Mouse (Mus musculus): ENCODE measurements around the gene Zc3hav1l. TPM values are rescaled to one million over a fixed set of nuclear protein-coding genes. Genes with fewer than 3 reads are reported as not detected.

The Zc3hav1l gene
- polyA plus RNA-seq, 1 experiment from 2014 or later, result 12.6 TPM

- Histone ChIP-seq H3K9me3 (no peaks in the 10 kb centered on the region), H3K27ac (0 out of 2 replicates have a peak overlapping the region, but pooled peaks have one; percentile 47), H3K4me3 (replicated peaks) (no peak overlapping the region), H3K9ac (no peak overlapping the region), H3K4me2 (no peak overlapping the region), H3K36me3 (replicated peaks) (no peaks in the 10 kb centered on the region), H3K4me1 (peaks cover 31% of the 10 kb centered on the region), H3K27me3 (no peaks in the 10 kb centered on the region)
- 70% methylated on average over 8 of the region's 8 CpGs for WGBS
- ATAC-seq (ENCODE audit: low FRiP score), result peak; percentile 58; the same call in 1 of the 2 replicates
These were observed 56.7 kb downstream of the Zc3hav1l start for GRCm38 (mm10) chr6:38242295-38242830.

GRCm38 (mm10) chr6:38241508-38241907 is 57.6 kb downstream of the Zc3hav1l start:
- Histone ChIP-seq H3K27me3 (no peaks in the 10 kb centered on the region), H3K36me3 (replicated peaks) (no peaks in the 10 kb centered on the region), H3K27ac (no peak overlapping the region), H3K4me2 (no peak overlapping the region), H3K4me3 (replicated peaks) (no peak overlapping the region), H3K9ac (no peak overlapping the region), H3K9me3 (no peaks in the 10 kb centered on the region), H3K4me1 (peaks cover 31% of the 10 kb centered on the region)
- ATAC-seq (ENCODE audit: low FRiP score), result no peak
- WGBS, result 89% methylated on average over 4 of the region's 4 CpGs

GRCm38 (mm10) chr6:38240618-38241017 is 58.4 kb downstream of the Zc3hav1l start:
- Histone ChIP-seq H3K27me3 (no peaks in the 10 kb centered on the region), H3K27ac (no peak overlapping the region), H3K4me3 (replicated peaks) (no peak overlapping the region), H3K9me3 (no peaks in the 10 kb centered on the region), H3K36me3 (replicated peaks) (no peaks in the 10 kb centered on the region), H3K9ac (no peak overlapping the region), H3K4me2 (no peak overlapping the region), H3K4me1 (peaks cover 33% of the 10 kb centered on the region)
- no peak for ATAC-seq (ENCODE audit: low FRiP score)
- 85% methylated on average over 5 of the region's 5 CpGs for WGBS

- H3K9ac ChIP-seq, result no peak overlapping the region
- no peak overlapping the region for H3K4me2 ChIP-seq
- no peak overlapping the region for H3K27ac ChIP-seq
- no peaks in the 10 kb centered on the region for H3K9me3 ChIP-seq
- peaks cover 22% of the 10 kb centered on the region for H3K4me1 ChIP-seq
- no peak overlapping the region for H3K4me3 ChIP-seq (replicated peaks)
- ATAC-seq (ENCODE audit: low FRiP score), result no peak
- 82% methylated on average over 4 of the region's 4 CpGs for WGBS
- no peaks in the 10 kb centered on the region for H3K36me3 ChIP-seq (replicated peaks)
- no peaks in the 10 kb centered on the region for H3K27me3 ChIP-seq
These were observed 60.7 kb downstream of the Zc3hav1l start for GRCm38 (mm10) chr6:38238382-38238781.

Other genes starting within 250 kb of the Zc3hav1l start
- gene Tmem213, start 190.0 kb downstream of the Zc3hav1l start, polyA plus RNA-seq (2016; fragmentation: Nextera tagmentation; extraction: Ambion mirVana), result not detected in 2 replicates
- 0.29 TPM in 1 of 2 replicates, not detected in the other for gene Atp6v0a4, start 174.7 kb downstream of the Zc3hav1l start, polyA plus RNA-seq (2016; fragmentation: Nextera tagmentation; extraction: Ambion mirVana)
- gene D630045J12Rik, start 45.2 kb downstream of the Zc3hav1l start, polyA plus RNA-seq (2016; fragmentation: Nextera tagmentation; extraction: Ambion mirVana), result 13.0 and 13.6 TPM in 2 replicates
- 1.4 and 1.7 TPM in 2 replicates for gene Zc3hav1, start 55.3 kb upstream of the Zc3hav1l start, polyA plus RNA-seq (2016; fragmentation: Nextera tagmentation; extraction: Ambion mirVana)
- 12.7 TPM in 2 replicates for gene Ttc26, start 82.2 kb upstream of the Zc3hav1l start, polyA plus RNA-seq (2016; fragmentation: Nextera tagmentation; extraction: Ambion mirVana)
- gene Ubn2, start 134.7 kb upstream of the Zc3hav1l start, polyA plus RNA-seq (2016; fragmentation: Nextera tagmentation; extraction: Ambion mirVana), result 18.6 and 27.2 TPM in 2 replicates
- 129 and 134 TPM in 2 replicates for gene Fmc1, start 234.2 kb upstream of the Zc3hav1l start, polyA plus RNA-seq (2016; fragmentation: Nextera tagmentation; extraction: Ambion mirVana)